Mouse (Mus musculus): ENCODE measurements around the gene Nkapd1.

DNA sequence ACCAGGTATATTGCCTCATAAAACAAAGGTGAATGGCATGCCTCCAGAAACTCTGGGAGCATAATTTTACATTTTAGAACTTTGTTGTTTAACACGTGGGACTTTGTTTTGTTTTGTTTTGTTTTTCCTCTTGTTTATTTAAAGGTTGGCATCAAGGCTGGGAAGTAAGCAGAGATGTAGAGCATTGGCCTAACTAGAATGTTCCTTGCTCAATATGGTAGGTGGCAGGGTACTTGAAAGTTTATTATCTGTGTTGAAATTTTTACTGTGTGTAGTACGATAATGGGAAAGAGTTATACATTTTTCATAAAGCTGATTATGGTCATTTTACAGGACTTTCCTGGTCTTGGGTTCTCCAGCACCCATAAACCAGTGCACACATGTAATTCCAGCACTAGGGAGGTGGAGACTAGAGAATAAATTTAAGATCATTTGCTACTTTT is 55.3 kb downstream of the Nkapd1 start:
- no peak for TF ChIP-seq E2F4 (IDR thresholded peaks at IDR 0.05; ENCODE audit: borderline replicate concordance, low read depth, low read length)
- TF ChIP-seq USF2 (IDR thresholded peaks at IDR 0.05; ENCODE audit: borderline replicate concordance in 1 of 2, insufficient read depth in 1 of 2, low read depth in 1 of 2, low read length in 2 of 2): no peak
- no peak for TF ChIP-seq EP300 (IDR thresholded peaks at IDR 0.05; ENCODE audit: low read depth in 1 of 2, low read length in 2 of 2)
